Mouse (Mus musculus): ENCODE measurements around the gene Chrna9. TPM values are rescaled to one million over a fixed set of nuclear protein-coding genes. Genes with fewer than 3 reads are reported as not detected.

The Chrna9 gene
- polyA plus RNA-seq, 1 experiment from 2014 or later = not detected

- Histone ChIP-seq H3K4me2 (ENCODE audit: low read length) (no peak overlapping the region), H3K4me1 (ENCODE audit: control insufficient read depth, insufficient read depth, low read length) (0 out of 2 replicates have a peak, but pooled peaks cover 3% of the 10 kb centered on the region), H3K36me3 (ENCODE audit: control insufficient read depth, insufficient read depth, low read length) (no peaks in the 10 kb centered on the region), H3K27ac (replicated peaks; ENCODE audit: low read depth, low read length) (no peak overlapping the region), H3K27me3 (ENCODE audit: control insufficient read depth, insufficient read depth, low read length) (no peaks in the 10 kb centered on the region), H3K4me3 (replicated peaks; ENCODE audit: low read depth, low read length) (no peak overlapping the region), H3K9me3 (ENCODE audit: control insufficient read depth, low read length) (no peaks in the 10 kb centered on the region; the same call in 1 of the 2 replicates), H3K9ac (replicated peaks; ENCODE audit: low read length) (no peak overlapping the region)
- WGBS = 86% methylated on average over 3 of the region's 3 CpGs
- ATAC-seq (ENCODE audit: low FRiP score, low TSS enrichment) = no peak
- DNase-seq = no peak
Observed at GRCm38 (mm10) chr5:65898683-65899082, 36.0 kb upstream of the Chrna9 start.

GRCm38 (mm10) chr5:65900113-65900512 is 34.6 kb upstream of the Chrna9 start:
- H3K9me3 ChIP-seq (ENCODE audit: control insufficient read depth, low read length) = peaks cover 3% of the 10 kb centered on the region; the same call in 1 of the 2 replicates
- ATAC-seq (ENCODE audit: low FRiP score, low TSS enrichment) (no peak), DNase-seq (no peak)
- no peak overlapping the region for H3K4me3 ChIP-seq (replicated peaks; ENCODE audit: low read depth, low read length)
- H3K4me2 ChIP-seq (ENCODE audit: low read length) = no peak overlapping the region
- no peak overlapping the region for H3K27ac ChIP-seq (replicated peaks; ENCODE audit: low read depth, low read length)
- 0 out of 2 replicates have a peak, but pooled peaks cover 3% of the 10 kb centered on the region for H3K4me1 ChIP-seq (ENCODE audit: control insufficient read depth, insufficient read depth, low read length)
- 88% methylated on average over 6 of the region's 6 CpGs for WGBS
- H3K36me3 ChIP-seq (ENCODE audit: control insufficient read depth, insufficient read depth, low read length) = no peaks in the 10 kb centered on the region
- no peaks in the 10 kb centered on the region for H3K27me3 ChIP-seq (ENCODE audit: control insufficient read depth, insufficient read depth, low read length)
- no peak overlapping the region for H3K9ac ChIP-seq (replicated peaks; ENCODE audit: low read length)

- WGBS = 63% methylated on average over 7 of the region's 7 CpGs
- DNase-seq (peak; percentile 30), ATAC-seq (ENCODE audit: low FRiP score, low TSS enrichment) (no peak)
- H3K4me2 ChIP-seq (ENCODE audit: low read length) = no peak overlapping the region
- 0 out of 2 replicates have a peak, but pooled peaks cover 3% of the 10 kb centered on the region for H3K4me1 ChIP-seq (ENCODE audit: control insufficient read depth, insufficient read depth, low read length)
- no peaks in the 10 kb centered on the region for H3K27me3 ChIP-seq (ENCODE audit: control insufficient read depth, insufficient read depth, low read length)
- no peak overlapping the region for H3K27ac ChIP-seq (replicated peaks; ENCODE audit: low read depth, low read length)
- H3K36me3 ChIP-seq (ENCODE audit: control insufficient read depth, insufficient read depth, low read length) = no peaks in the 10 kb centered on the region
- H3K4me3 ChIP-seq (replicated peaks; ENCODE audit: low read depth, low read length) = no peak overlapping the region
- peaks cover 4% of the 10 kb centered on the region; the same call in 1 of the 2 replicates for H3K9me3 ChIP-seq (ENCODE audit: control insufficient read depth, low read length)
- H3K9ac ChIP-seq (replicated peaks; ENCODE audit: low read length) = no peak overlapping the region
Observed at GRCm38 (mm10) chr5:65900862-65901265, 33.9 kb upstream of the Chrna9 start.

GRCm38 (mm10) chr5:65901868-65902418 is 32.8 kb upstream of the Chrna9 start:
- H3K27ac ChIP-seq (replicated peaks; ENCODE audit: low read depth, low read length) = no peak overlapping the region
- ATAC-seq (ENCODE audit: low FRiP score, low TSS enrichment) = no peak
- H3K4me1 ChIP-seq (ENCODE audit: control insufficient read depth, insufficient read depth, low read length) = 0 out of 2 replicates have a peak, but pooled peaks cover 3% of the 10 kb centered on the region
- H3K4me2 ChIP-seq (ENCODE audit: low read length) = no peak overlapping the region
- 96% methylated on average over 10 of the region's 10 CpGs for WGBS
- H3K9ac ChIP-seq (replicated peaks; ENCODE audit: low read length) = no peak overlapping the region
- H3K9me3 ChIP-seq (ENCODE audit: control insufficient read depth, low read length) = peaks cover 4% of the 10 kb centered on the region; the same call in 1 of the 2 replicates
- no peaks in the 10 kb centered on the region for H3K36me3 ChIP-seq (ENCODE audit: control insufficient read depth, insufficient read depth, low read length)
- H3K4me3 ChIP-seq (replicated peaks; ENCODE audit: low read depth, low read length) = no peak overlapping the region
- H3K27me3 ChIP-seq (ENCODE audit: control insufficient read depth, insufficient read depth, low read length) = no peaks in the 10 kb centered on the region
- DNase-seq = no peak

- no peak overlapping the region for H3K4me3 ChIP-seq (replicated peaks; ENCODE audit: low read depth, low read length)
- WGBS = 94% methylated on average over 9 of the region's 9 CpGs
- ATAC-seq (ENCODE audit: low FRiP score, low TSS enrichment) (no peak), DNase-seq (no peak)
- H3K4me1 ChIP-seq (ENCODE audit: control insufficient read depth, insufficient read depth, low read length) = 0 out of 2 replicates have a peak, but pooled peaks cover 3% of the 10 kb centered on the region
- H3K4me2 ChIP-seq (ENCODE audit: low read length) = no peak overlapping the region
- H3K9ac ChIP-seq (replicated peaks; ENCODE audit: low read length) = no peak overlapping the region
- H3K27ac ChIP-seq (replicated peaks; ENCODE audit: low read depth, low read length) = no peak overlapping the region
- no peaks in the 10 kb centered on the region for H3K36me3 ChIP-seq (ENCODE audit: control insufficient read depth, insufficient read depth, low read length)
- peaks cover 4% of the 10 kb centered on the region; the same call in 1 of the 2 replicates for H3K9me3 ChIP-seq (ENCODE audit: control insufficient read depth, low read length)
- H3K27me3 ChIP-seq (ENCODE audit: control insufficient read depth, insufficient read depth, low read length) = no peaks in the 10 kb centered on the region
Observed at GRCm38 (mm10) chr5:65902811-65903210, 31.9 kb upstream of the Chrna9 start.

GRCm38 (mm10) chr5:65904476-65904875 is 30.2 kb upstream of the Chrna9 start:
- ATAC-seq (ENCODE audit: low FRiP score, low TSS enrichment) (no peak), DNase-seq (no peak)
- H3K36me3 ChIP-seq (ENCODE audit: control insufficient read depth, insufficient read depth, low read length) = no peaks in the 10 kb centered on the region
- H3K9me3 ChIP-seq (ENCODE audit: control insufficient read depth, low read length) = peaks cover 4% of the 10 kb centered on the region; the same call in 1 of the 2 replicates
- no peak overlapping the region for H3K9ac ChIP-seq (replicated peaks; ENCODE audit: low read length)
- H3K4me1 ChIP-seq (ENCODE audit: control insufficient read depth, insufficient read depth, low read length) = 0 out of 2 replicates have a peak, but pooled peaks cover 3% of the 10 kb centered on the region
- no peak overlapping the region for H3K4me3 ChIP-seq (replicated peaks; ENCODE audit: low read depth, low read length)
- H3K4me2 ChIP-seq (ENCODE audit: low read length) = no peak overlapping the region
- WGBS = 90% methylated on average over 4 of the region's 4 CpGs
- no peaks in the 10 kb centered on the region for H3K27me3 ChIP-seq (ENCODE audit: control insufficient read depth, insufficient read depth, low read length)
- no peak overlapping the region for H3K27ac ChIP-seq (replicated peaks; ENCODE audit: low read depth, low read length)

- H3K36me3 ChIP-seq (ENCODE audit: control insufficient read depth, insufficient read depth, low read length) = no peaks in the 10 kb centered on the region
- H3K4me2 ChIP-seq (ENCODE audit: low read length) = no peak overlapping the region
- no peak for ATAC-seq (ENCODE audit: low FRiP score, low TSS enrichment)
- H3K9ac ChIP-seq (replicated peaks; ENCODE audit: low read length) = no peak overlapping the region
- H3K9me3 ChIP-seq (ENCODE audit: control insufficient read depth, low read length) = 0 out of 2 replicates have a peak, but pooled peaks cover 4% of the 10 kb centered on the region
- no peak for DNase-seq
- H3K4me1 ChIP-seq (ENCODE audit: control insufficient read depth, insufficient read depth, low read length) = no peaks in the 10 kb centered on the region
- 69% methylated on average over 2 of the region's 2 CpGs for WGBS
- no peaks in the 10 kb centered on the region for H3K27me3 ChIP-seq (ENCODE audit: control insufficient read depth, insufficient read depth, low read length)
- H3K4me3 ChIP-seq (replicated peaks; ENCODE audit: low read depth, low read length) = no peak overlapping the region
- no peak overlapping the region for H3K27ac ChIP-seq (replicated peaks; ENCODE audit: low read depth, low read length)
Observed at GRCm38 (mm10) chr5:65908751-65909150, 26.0 kb upstream of the Chrna9 start.

GRCm38 (mm10) chr5:65909321-65909720 is 25.4 kb upstream of the Chrna9 start:
- 79% methylated on average over 4 of the region's 4 CpGs for WGBS

GRCm38 (mm10) chr5:65910398-65910797 is 24.3 kb upstream of the Chrna9 start:
- Histone ChIP-seq H3K4me2 (ENCODE audit: low read length) (no peak overlapping the region), H3K36me3 (ENCODE audit: control insufficient read depth, insufficient read depth, low read length) (no peaks in the 10 kb centered on the region), H3K4me3 (replicated peaks; ENCODE audit: low read depth, low read length) (no peak overlapping the region), H3K27ac (replicated peaks; ENCODE audit: low read depth, low read length) (no peak overlapping the region), H3K9ac (replicated peaks; ENCODE audit: low read length) (no peak overlapping the region), H3K27me3 (ENCODE audit: control insufficient read depth, insufficient read depth, low read length) (no peaks in the 10 kb centered on the region), H3K9me3 (ENCODE audit: control insufficient read depth, low read length) (no peaks in the 10 kb centered on the region), H3K4me1 (ENCODE audit: control insufficient read depth, insufficient read depth, low read length) (no peaks in the 10 kb centered on the region)
- DNase-seq (no peak), ATAC-seq (ENCODE audit: low FRiP score, low TSS enrichment) (no peak)
- 81% methylated on average over 4 of the region's 4 CpGs for WGBS

More at GRCm38 (mm10) chr5:65909321-65909720, 25.4 kb upstream of the Chrna9 start:
- Histone ChIP-seq H3K9me3 (ENCODE audit: control insufficient read depth, low read length) (0 out of 2 replicates have a peak, but pooled peaks cover 4% of the 10 kb centered on the region), H3K27ac (replicated peaks; ENCODE audit: low read depth, low read length) (no peak overlapping the region), H3K4me2 (ENCODE audit: low read length) (no peak overlapping the region), H3K36me3 (ENCODE audit: control insufficient read depth, insufficient read depth, low read length) (no peaks in the 10 kb centered on the region), H3K4me1 (ENCODE audit: control insufficient read depth, insufficient read depth, low read length) (no peaks in the 10 kb centered on the region), H3K27me3 (ENCODE audit: control insufficient read depth, insufficient read depth, low read length) (no peaks in the 10 kb centered on the region), H3K4me3 (replicated peaks; ENCODE audit: low read depth, low read length) (no peak overlapping the region), H3K9ac (replicated peaks; ENCODE audit: low read length) (no peak overlapping the region)
- no peak for ATAC-seq (ENCODE audit: low FRiP score, low TSS enrichment)
- no peak for DNase-seq

All from midbrain, embryonic 14.5 days (tissue).